Mouse (Mus musculus): ENCODE data around the gene Ccrl2.

Ccrl2 gene

GRCm38 (mm10) chr9:111058943-111059556, 1.7 kb upstream of the Ccrl2 start:
- no peak for DNase-seq

DNA sequence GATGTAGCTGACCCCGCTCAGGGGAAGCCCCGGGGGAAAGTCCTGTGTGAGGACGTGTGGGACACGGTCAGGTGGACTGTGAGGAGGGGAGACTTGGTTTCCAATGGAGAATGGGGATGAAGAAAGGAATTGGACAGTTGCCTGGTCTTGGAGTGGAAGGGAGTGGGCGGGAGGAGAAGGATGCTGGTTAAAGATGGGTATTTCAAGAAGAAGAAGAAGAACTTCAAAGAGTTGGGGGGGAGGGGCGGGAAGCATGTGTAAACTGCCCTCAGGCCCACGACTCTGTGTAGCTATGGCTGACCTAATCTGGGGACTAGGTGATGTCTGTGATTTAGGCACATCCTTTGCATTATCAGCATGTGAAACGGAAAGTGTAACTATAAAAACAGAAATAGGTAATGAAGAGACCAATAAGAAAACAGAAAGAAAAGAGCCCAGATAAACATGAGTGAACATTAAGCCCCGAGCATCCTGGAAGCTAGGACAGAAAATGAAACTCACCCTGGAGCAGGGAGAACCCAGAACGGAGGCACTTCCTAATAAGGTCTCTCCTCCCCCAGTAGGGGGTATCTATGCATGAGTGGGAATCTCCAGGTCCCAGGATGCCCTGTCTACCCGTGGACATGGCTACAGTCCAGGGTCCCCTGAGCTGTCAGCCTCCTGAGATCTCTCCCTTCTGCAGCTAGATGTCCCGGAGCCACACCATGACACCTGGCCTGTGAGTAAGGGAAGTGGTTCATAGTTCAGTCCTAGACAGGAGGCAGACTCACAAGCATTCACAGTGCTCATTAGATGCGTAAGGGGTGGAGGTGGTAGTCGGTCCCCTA, 438 bp upstream of the Ccrl2 start:
- DNase-seq = no peak

DNA sequence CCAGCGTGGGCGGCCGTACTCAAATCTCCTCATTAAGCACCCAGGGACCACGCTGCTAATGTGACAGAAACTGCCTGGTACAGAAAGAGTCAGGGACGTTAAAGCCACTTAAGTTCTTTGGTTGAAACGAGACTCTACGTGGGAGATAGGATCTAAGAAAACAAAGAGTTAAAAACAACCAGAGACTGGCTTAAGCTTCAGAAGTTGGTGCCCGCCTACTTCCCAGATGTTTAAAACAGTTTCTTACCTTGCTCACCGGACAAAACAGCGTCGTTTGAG, 861 bp downstream of the Ccrl2 start:
- DNase-seq = no peak

DNA sequence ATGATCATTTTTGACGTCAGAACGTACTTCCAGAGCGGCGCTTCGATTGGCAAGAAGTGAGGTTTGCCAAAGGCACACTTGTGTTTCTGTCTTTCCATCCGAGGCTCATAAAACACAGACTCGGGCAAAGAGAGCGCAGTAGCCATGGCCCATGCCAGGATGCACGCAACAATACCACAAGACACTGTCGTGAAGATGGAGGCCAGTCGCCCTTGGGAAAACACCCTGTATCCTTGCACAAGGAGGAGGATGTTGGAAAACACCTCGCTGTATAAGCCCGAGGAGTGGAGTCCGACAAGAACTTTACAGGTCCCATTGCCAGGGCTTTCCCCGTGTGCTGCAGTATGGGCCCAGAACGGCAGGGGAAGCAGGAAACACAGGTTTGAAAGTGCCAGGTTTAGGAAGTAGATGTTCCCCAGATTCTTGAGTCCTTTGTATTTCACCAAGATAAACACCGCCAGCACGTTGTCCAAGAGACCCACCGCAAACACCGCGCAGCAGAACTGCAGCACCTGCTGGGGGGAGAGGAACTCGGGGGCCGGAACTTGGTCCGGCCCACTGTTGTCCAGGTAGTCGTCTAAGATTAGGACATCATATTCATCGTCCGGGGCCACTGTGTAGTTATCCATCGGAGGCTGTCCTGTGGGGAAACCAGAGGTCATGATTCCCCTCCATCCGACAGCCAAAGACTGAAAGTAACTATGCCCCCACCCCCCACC, 1.4 kb downstream of the Ccrl2 start:
- no peak for DNase-seq

DNA sequence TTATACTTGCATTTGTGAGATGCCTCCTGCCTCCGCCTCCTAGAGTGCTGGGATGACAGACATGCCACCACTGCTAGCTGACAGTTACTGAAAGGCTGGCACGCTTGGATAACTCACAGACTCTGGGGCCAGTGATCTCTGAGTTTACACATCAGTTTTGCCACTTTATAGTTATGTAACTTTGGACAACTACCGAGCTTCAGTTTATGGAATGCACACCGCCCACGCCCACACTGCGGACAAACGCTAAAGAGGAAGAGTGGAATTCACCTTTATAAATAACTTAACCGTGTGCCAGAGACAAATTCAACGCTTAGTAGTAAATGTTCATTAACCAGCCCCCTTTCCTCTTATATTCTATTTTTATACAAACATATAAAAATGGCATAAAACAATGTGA, 2.4 kb downstream of the Ccrl2 start:
- DNase-seq = no peak

- no peak for DNase-seq
Observed at GRCm38 (mm10) chr9:111048452-111048851, 8.9 kb downstream of the Ccrl2 start.

DNA sequence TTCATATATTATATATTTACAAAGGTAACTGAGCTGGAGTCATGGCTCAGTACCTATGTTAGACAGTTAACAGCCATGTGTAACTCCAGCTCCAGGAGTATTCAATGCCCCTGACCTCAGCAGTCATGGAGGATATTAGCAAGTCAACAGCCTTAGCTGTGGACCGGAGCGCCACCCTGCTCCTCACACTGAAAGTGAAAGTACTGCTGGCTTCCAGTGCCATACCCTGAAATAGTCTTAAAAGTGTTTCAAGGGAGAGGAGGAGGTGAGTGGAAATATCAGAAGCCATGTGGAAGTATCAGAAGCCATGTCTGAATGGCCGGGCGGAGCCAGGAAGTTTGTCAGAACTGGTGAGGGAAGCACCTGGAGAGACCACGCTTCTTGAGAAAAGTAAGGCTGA, 10.1 kb downstream of the Ccrl2 start:
- no peak for DNase-seq

DNA sequence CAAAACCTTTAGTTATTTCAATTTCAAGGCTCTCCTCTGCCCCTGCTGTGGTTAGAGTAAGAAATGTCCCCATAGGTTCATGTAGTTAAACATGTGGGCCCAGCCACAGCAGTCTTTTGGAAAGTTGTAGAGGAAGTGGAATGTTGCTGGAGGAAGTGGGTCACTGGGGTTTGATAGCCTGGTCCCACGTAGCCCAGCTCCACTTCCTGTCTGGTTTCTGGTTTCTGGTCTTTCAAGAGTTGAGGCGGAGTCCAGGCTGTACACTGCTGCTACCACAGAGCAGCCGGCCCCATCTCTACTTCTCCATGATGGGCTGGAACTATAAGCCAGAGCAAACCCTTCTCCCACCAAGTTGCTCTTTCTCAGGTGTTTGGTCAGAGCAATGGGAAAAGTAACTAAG, 11.1 kb downstream of the Ccrl2 start:
- DNase-seq = no peak

DNA sequence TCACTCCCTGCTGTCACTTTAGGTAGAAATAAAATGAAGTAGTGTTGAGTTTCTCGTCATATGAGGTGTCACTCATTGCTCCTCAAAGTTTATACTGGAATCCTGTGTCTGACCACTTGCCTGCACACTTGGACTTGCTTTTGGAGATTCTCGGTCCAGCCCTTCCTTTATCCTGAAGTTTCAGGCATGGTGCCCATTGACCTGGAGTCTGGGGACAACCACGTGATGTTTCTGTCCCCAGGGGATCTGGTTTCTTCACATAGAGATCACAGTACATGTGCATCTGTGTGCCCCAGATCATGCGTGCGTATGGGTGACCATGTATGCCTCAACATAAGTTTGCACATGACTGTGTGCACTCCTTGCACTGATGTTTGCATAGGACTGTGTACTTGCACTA, 15.1 kb downstream of the Ccrl2 start:
- no peak for DNase-seq

DNA sequence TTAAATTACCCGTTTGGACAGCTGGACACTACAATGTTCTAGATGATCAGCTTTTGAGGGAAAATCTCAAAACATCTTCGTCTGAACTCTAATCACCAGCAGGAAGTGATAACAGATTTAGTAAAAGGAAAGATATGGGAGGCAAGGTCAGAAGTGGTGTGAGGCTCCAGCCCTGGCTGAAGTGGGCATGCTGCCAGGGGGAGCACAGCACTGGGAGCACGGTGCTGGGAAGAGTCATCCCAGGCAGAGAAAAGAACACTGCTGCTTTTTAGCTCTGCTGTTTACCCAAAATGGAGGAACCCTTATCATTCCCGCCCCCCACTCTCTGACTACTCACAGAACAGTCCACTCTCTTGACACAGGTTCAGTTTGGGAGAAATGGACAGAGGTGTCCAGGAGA, 17.4 kb downstream of the Ccrl2 start:
- no peak for DNase-seq

- no peak for DNase-seq
Observed at GRCm38 (mm10) chr9:111033717-111034116, 23.6 kb downstream of the Ccrl2 start.

GRCm38 (mm10) chr9:111026791-111027190, 30.5 kb downstream of the Ccrl2 start:
- DNase-seq = no peak

DNA sequence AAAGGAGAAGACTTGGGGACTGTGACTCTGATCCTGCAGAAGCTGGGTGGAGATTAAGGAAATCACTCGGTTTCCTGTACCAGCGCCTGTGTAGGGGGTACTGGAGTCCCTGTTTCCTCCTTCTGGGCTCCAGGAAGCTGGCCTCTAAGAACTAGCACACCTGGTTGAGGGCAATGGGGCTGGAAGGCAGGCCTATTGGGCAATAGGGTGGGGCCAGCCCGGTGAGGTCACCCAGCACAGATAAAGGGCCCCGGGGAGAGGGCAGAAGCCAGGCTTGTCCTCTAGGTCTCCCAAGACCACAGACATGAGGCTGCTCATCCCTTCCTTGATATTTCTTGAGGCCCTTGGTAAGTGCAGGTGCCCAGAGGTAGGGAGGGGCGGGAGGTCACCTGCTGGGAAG, 38.3 kb downstream of the Ccrl2 start, which contains the start of gene Ltf:
Gene Ltf, plus strand, starts transcription at position 250 of the 400 bp plus-strand sequence.
- no peak for DNase-seq

DNA sequence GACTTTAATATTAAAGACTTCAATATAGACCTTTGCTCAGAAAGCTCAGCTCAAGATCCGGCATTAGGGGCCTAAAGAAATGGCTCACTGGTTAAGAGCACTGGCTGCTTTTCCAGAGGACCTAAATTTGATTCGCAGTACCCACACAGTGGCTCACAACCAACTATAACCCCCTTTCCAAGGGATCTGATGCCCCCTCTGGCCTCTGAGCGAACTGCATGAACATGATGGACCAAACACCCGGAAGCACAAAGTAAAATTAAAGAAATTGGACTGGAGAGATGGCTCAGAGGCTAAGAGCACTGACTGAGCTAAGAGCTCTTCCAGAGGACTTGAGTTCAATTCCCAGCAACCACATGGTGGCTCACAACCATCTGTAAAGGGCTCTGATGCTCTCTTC, 41.7 kb downstream of the Ccrl2 start:
- no peak for DNase-seq

DNA sequence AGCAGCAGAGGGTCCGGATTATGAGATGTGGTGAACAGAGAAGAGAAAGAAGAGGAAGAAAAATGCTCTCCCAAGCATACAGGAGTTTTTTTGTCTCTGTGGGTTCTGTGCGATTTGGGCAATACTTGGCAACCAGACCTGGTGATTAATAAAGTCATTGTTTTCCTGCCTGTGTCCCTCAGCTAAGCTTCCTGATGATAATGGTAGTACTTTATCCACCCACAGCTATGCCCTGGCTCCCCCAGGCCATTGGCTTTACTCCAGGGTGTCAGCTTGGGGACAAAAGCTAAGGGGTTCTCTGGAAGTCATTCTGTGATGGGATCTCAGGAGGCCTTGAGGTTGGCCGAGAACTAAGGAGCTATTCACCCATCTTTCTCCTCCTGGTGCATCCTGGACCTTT, 45.3 kb downstream of the Ccrl2 start:
- no peak for DNase-seq

DNA sequence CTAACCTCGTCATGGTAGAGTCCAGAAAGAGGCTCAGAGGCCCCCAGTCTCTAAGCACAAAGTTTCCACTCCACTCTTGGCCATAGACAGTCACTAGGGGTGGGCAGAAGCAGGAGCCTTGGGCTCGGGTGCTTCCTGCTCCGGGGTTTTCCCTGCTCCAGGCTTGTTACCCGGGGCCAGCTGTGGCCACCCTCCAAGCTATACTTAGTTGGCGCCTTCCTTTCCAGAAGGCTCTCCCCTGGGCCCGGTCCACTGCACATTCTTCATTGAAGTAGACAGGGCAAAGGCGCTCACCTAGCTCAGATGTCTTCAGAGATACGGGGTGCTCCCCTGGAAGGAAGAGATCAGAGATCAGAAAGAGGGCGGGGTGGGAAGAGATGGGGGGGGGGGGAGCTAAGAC, 45.8 kb downstream of the Ccrl2 start:
- no peak for DNase-seq

DNA sequence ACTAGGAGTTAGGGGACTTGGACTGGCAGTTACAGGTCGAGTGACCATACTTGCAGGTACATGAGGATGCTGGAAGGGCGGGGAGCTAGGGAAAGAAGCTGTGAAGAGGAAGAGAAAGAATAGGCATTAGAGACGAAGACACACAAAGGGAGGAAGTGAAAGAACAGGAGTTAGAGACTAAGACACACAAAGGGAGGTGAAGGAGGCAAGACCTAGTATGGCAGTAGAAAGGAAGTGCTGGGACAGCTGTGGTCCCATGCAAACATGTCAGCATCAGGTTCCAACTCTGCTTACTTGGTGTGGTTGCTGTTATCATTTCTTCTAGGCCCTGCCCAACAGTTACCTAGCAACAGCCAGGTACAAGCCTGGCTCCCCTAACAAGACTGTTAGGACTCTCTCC, 47.6 kb downstream of the Ccrl2 start:
- no peak for DNase-seq

- no peak for DNase-seq
Observed at GRCm38 (mm10) chr9:111006544-111006943, 50.8 kb downstream of the Ccrl2 start.
